ENCODE assay signal across 17 mouse cellular contexts in genomic region chr2:105330024-105330423, GRCm38 (mm10).
DNase-seq lines count a peak whose midpoint lies in the region; ATAC-seq lines count a peak whose summit lies in the region.
"Had no signal": no experiment of that assay in that cellular context is flagged by ENCODE, and none has a peak within 500 bp of the region (broad histone marks: within the 10 kb centered on the region; RNA-seq: fewer than 3 reads in every experiment).

No protein-coding gene starts in this region.

- no peak for DNase-seq in frontal cortex, postnatal 10 days (ENCODE audit: low spot score in 2 of 2)
- peak; percentile 82 for DNase-seq in left cerebral cortex, postnatal 4 days
- DNase-seq in left cerebral cortex, adult 11 months (ENCODE audit: low spot score), result no peak
- DNase-seq in cerebellum, adult 9-10 months, result peak; percentile 92
- peak; percentile 52 to 62 for DNase-seq in layer of hippocampus, postnatal 10 days (ENCODE audit: low spot score in 2 of 2)
- no peak for DNase-seq in kidney, postnatal 4 days
- no peak for DNase-seq in adrenal gland, postnatal 36 days
- DNase-seq: B cell, adult 2 months; kidney, adult 2 months; kidney, postnatal 25 days; liver; lung, adult 2 months; right cerebral cortex, postnatal 4 days; thymus, adult 2 months had no signal

- ATAC-seq in frontal cortex, adult (ENCODE audit: low TSS enrichment), result peak; percentile 64; the same call in 1 of the 2 replicates
- ATAC-seq: midbrain, embryonic 16.5 days; Patski had no signal

- intact Hi-C loops in left cerebral cortex, postnatal 4 days (cut with DNase I), result loop anchor here (10.0 kb wide), 2 partner anchors 355 to 865 kb away; no protein-coding TSS in a partner anchor

Comparison
In these comparisons a context has a peak if more than half of its experiments do, and no peak if none do; other contexts are left out.
1. DNase-seq: peak in left cerebral cortex, postnatal 4 days (single experiment), cerebellum, adult 9-10 months (single experiment) and layer of hippocampus, postnatal 10 days (2 of 2); none in frontal cortex, postnatal 10 days (0 of 2), left cerebral cortex, adult 11 months (single experiment), kidney, postnatal 4 days (0 of 2) and adrenal gland, postnatal 36 days (0 of 2).